Mouse (Mus musculus) cerebral cortex, adult 2 months (tissue): ENCODE measurements around the gene Lamtor3.

Experiments used
- WGBS: fragments of 180-500 bp; shearing (Covaris S2); methylation state at CpG from one replicate; pipeline ENCODE4 v1.1.7; 2018; 5-methylcytosine and 5-hydroxymethylcytosine counted together

The Lamtor3 gene

GRCm38 (mm10) chr3:137933986-137934385, 15.7 kb downstream of the Lamtor3 start:
- 64% methylated on average over 3 of the region's 3 CpGs for WGBS

- 72% methylated on average over 5 of the region's 5 CpGs for WGBS
Observed at GRCm38 (mm10) chr3:137935570-137936525, 17.5 kb downstream of the Lamtor3 start.

- WGBS: 56% methylated on average over 6 of the region's 6 CpGs
Observed at GRCm38 (mm10) chr3:137936541-137936940, 18.2 kb downstream of the Lamtor3 start.

- 33% methylated on average over 6 of the region's 6 CpGs for WGBS
Observed at GRCm38 (mm10) chr3:137938608-137939007, 20.3 kb downstream of the Lamtor3 start.

GRCm38 (mm10) chr3:137940757-137941156, 22.5 kb downstream of the Lamtor3 start:
- WGBS: 73% methylated on average over 4 of the region's 4 CpGs

- WGBS: 90% methylated on average over 12 of the region's 12 CpGs
Observed at GRCm38 (mm10) chr3:137942098-137942622, 23.9 kb downstream of the Lamtor3 start.

GRCm38 (mm10) chr3:137943737-137944154, 25.4 kb downstream of the Lamtor3 start:
- WGBS: 88% methylated on average over 6 of the region's 6 CpGs

GRCm38 (mm10) chr3:137946827-137947226, 28.5 kb downstream of the Lamtor3 start:
- WGBS: 83% methylated on average over 3 of the region's 3 CpGs

GRCm38 (mm10) chr3:137947525-137947924, 29.2 kb downstream of the Lamtor3 start:
- 89% methylated on average over 4 of the region's 4 CpGs for WGBS

GRCm38 (mm10) chr3:137950191-137950885, 32.0 kb downstream of the Lamtor3 start:
- WGBS: 85% methylated on average over 10 of the region's 10 CpGs

- 92% methylated on average over 3 of the region's 3 CpGs for WGBS
Observed at GRCm38 (mm10) chr3:137951302-137951701, 33.0 kb downstream of the Lamtor3 start.

GRCm38 (mm10) chr3:137951819-137952218, 33.5 kb downstream of the Lamtor3 start:
- 51% methylated on average over 7 of the region's 7 CpGs for WGBS

- 57% methylated on average over 4 of the region's 4 CpGs for WGBS
Observed at GRCm38 (mm10) chr3:137952225-137952913, 34.1 kb downstream of the Lamtor3 start.

- WGBS: 61% methylated on average over 14 of the region's 14 CpGs
Observed at GRCm38 (mm10) chr3:137952914-137953880, 34.9 kb downstream of the Lamtor3 start.

GRCm38 (mm10) chr3:137954256-137954916, 36.1 kb downstream of the Lamtor3 start:
- WGBS: 78% methylated on average over 23 of the region's 23 CpGs

- whole genome bisulfite sequencing: 25% methylated on average over 16 of the region's 16 CpGs
Observed at GRCm38 (mm10) chr3:137955560-137956081, 37.3 kb downstream of the Lamtor3 start.

GRCm38 (mm10) chr3:137957864-137958263, 39.6 kb downstream of the Lamtor3 start:
- WGBS: 86% methylated on average over 9 of the region's 9 CpGs

- 96% methylated on average over 4 of the region's 4 CpGs for WGBS
Observed at GRCm38 (mm10) chr3:137958352-137958751, 40.0 kb downstream of the Lamtor3 start.

GRCm38 (mm10) chr3:137959456-137959855, 41.1 kb downstream of the Lamtor3 start:
- 77% methylated on average over 4 of the region's 4 CpGs for WGBS
